Mouse (Mus musculus): ENCODE results near the gene Kirrel2. TPM values are rescaled to one million over a fixed set of nuclear protein-coding genes. Genes with fewer than 3 reads are reported as not detected.
A peak's percentile ranks its signal among the peaks of the same experiment; 100 is the strongest.
"Not testable (repeated sequence)": the region's sequence is repeated elsewhere in the genome, so short reads cannot be mapped to it uniquely, and the experiment has no call there.

Kirrel2 gene
- polyA plus RNA-seq, 1 experiment = 0.18 TPM

DNA sequence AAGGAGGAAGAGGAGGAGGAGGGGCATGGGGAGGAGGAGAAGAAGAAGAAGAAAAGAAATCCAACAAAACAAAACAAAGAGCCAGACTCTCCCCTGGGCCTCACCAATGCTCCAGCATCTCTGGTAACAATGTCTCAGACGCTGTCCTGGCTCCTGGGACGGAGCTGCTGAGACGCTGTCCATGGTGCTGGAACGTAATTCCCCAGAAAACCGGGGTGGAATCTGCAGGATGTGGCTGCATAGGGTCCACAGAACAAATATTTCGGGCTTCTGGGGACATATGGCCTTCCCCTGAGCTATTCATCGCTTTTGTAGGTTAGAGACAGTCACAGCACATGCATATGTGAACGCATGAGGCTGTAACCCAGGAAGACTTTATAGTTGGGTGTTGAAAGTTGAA, 26.8 kb upstream of the Kirrel2 start:
- WGBS = 12% methylated on average over 8 of the region's 8 CpGs
- no peak overlapping the region for H3K27ac ChIP-seq (ENCODE audit: insufficient read depth, low read depth, low read length)
- no peaks in the 10 kb centered on the region for H3K4me1 ChIP-seq (ENCODE audit: control insufficient read depth, insufficient read depth, insufficient read length, low read length)
- no peaks in the 10 kb centered on the region for H3K27me3 ChIP-seq (ENCODE audit: control insufficient read depth, insufficient read depth, low read length)
- TF ChIP-seq CTCF (IDR thresholded peaks at IDR 0.05; ENCODE audit: extremely low read depth, insufficient read length, insufficient replicate concordance, low read depth, low read length) (no peak), POLR2A (IDR thresholded peaks at IDR 0.05; ENCODE audit: low read depth, low read length) (no peak)
- no peak overlapping the region for H3K4me3 ChIP-seq (ENCODE audit: low read depth, low read length)
- H3K36me3 ChIP-seq (ENCODE audit: control insufficient read depth, insufficient read depth, low read length) = no peaks in the 10 kb centered on the region

DNA sequence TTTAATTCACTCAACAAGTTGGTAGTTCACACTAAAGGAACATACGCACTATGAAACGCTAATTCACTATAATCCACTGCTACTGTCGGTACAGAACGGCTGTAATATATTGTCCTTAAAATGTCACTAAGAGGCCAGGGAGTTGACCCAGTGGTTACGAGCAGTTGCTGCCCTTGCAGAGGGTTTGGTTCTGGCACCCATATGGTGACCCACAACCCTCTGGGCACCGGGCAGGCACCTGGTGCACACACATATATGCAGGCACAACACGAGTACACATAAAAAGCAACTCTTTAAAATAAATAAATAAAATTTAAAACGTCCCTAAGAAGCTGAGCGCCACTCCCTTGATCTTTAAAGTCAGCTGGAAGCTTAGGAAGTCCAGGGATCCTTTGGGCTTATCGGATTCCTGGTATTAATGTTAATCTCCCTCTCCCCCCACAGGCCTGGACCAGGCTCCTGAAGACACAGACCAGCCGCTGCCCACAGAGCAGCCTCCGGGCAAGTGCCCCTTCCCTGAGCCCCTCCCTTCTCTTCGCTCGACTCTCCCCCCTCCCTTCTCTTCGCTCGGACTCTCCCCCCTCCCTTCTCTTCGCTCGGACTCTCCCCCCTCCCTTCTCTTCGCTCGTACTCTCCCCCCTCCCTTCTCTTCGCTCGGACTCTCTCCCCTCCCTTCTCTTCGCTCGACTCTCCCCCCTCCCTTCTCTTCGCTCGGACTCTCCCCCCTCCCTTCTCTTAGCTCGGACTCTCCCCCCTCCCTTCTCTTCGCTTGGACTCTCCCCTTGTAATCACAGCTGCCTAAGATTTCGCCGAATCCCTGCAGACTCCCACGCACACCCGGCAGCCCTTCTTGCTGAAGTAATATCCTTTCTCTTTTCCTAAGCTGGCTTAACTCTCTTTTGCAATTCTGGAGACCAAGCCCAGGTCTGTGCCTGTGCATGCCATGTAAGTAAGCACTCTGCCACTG, 20.2 kb upstream of the Kirrel2 start:
- Histone ChIP-seq H3K36me3 (ENCODE audit: control insufficient read depth, insufficient read depth, low read length) (no peaks in the 10 kb centered on the region), H3K27ac (ENCODE audit: insufficient read depth, low read depth, low read length) (no peak overlapping the region), H3K4me1 (ENCODE audit: control insufficient read depth, insufficient read depth, insufficient read length, low read length) (peaks cover 12% of the 10 kb centered on the region), H3K4me3 (ENCODE audit: low read depth, low read length) (no peak overlapping the region), H3K27me3 (ENCODE audit: control insufficient read depth, insufficient read depth, low read length) (no peaks in the 10 kb centered on the region)
- TF ChIP-seq CTCF (IDR thresholded peaks at IDR 0.05; ENCODE audit: extremely low read depth, insufficient read length, insufficient replicate concordance, low read depth, low read length) (no peak), POLR2A (IDR thresholded peaks at IDR 0.05; ENCODE audit: low read depth, low read length) (no peak)
- WGBS = 16% methylated on average over 30 of the region's 32 CpGs

DNA sequence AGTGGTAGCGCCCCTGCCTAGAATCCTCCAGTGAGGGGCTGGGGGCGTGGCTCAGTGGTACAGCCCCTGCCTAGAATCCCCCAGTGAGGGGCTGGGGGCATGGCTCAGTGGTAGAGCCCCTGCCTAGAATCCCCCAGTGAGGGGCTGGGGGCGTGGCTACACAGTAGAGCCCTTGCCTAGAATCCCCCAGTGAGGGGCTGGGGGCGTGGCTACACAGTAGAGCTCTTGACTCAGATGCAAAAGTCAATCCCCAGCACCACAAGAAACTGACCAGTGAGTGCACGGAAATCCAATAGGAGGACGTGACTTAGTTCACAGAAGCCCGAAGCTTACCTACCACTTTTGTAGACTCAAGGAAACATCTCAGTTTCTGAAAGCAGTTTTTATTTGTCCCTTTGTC, 18.6 kb upstream of the Kirrel2 start:
- H3K36me3 ChIP-seq (ENCODE audit: control insufficient read depth, insufficient read depth, low read length); H3K27ac ChIP-seq (ENCODE audit: insufficient read depth, low read depth, low read length); H3K4me3 ChIP-seq (ENCODE audit: low read depth, low read length); H3K27me3 ChIP-seq (ENCODE audit: control insufficient read depth, insufficient read depth, low read length): not testable (repeated sequence)
- WGBS = 85% methylated on average over 6 of the region's 7 CpGs
- H3K4me1 ChIP-seq (ENCODE audit: control insufficient read depth, insufficient read depth, insufficient read length, low read length) = peaks cover 12% of the 10 kb centered on the region

DNA sequence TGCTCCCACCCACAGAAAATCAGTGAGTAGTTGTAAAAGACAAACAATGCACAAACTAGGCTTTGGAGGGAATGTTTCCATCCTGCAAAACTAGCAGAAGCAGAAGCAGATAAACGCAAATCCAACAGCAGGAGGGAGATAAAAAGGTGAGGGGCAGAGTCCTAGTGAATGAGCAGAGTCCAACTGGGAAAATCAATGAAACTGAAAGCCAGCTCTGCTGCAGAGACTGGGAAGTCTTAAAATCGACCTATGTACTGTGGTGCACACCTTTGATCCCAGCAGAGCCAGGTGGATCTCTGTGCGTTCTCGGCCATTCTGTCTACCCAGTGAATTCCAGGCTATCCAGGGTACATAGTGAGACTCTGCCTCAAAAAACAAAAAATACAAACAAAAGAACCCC, 17.5 kb upstream of the Kirrel2 start:
- Histone ChIP-seq H3K36me3 (ENCODE audit: control insufficient read depth, insufficient read depth, low read length) (no peaks in the 10 kb centered on the region), H3K27me3 (ENCODE audit: control insufficient read depth, insufficient read depth, low read length) (no peaks in the 10 kb centered on the region), H3K4me1 (ENCODE audit: control insufficient read depth, insufficient read depth, insufficient read length, low read length) (peaks cover 12% of the 10 kb centered on the region), H3K4me3 (ENCODE audit: low read depth, low read length) (no peak overlapping the region), H3K27ac (ENCODE audit: insufficient read depth, low read depth, low read length) (peak overlapping the region; percentile 76)
- no peak for TF ChIP-seq POLR2A (IDR thresholded peaks at IDR 0.05; ENCODE audit: low read depth, low read length)
- no peak for TF ChIP-seq CTCF (IDR thresholded peaks at IDR 0.05; ENCODE audit: extremely low read depth, insufficient read length, insufficient replicate concordance, low read depth, low read length)
- 29% methylated on average over 4 of the region's 4 CpGs for WGBS

DNA sequence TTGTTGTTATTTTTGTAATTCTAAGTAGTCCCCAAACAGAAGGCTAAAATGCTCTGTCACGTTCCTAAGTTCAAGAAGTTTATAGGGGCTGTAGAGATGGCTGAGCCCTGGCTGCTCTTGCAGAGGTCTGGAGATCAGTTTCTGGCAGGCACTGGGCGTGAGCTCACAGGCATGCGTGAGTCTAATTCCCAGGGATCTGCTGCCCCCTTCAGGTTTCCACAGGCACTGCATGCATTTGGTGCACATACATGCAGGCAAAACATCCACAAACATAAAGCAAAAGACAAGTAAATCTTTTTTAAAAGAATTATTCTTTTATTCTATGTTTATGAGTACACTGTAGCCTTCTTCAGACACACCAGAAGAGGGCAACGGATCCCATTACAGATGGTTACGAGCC, 14.9 kb upstream of the Kirrel2 start:
- H3K36me3 ChIP-seq (ENCODE audit: control insufficient read depth, insufficient read depth, low read length) = no peaks in the 10 kb centered on the region
- H3K27ac ChIP-seq (ENCODE audit: insufficient read depth, low read depth, low read length) = no peak overlapping the region
- peaks cover 4% of the 10 kb centered on the region for H3K27me3 ChIP-seq (ENCODE audit: control insufficient read depth, insufficient read depth, low read length)
- TF ChIP-seq POLR2A (IDR thresholded peaks at IDR 0.05; ENCODE audit: low read depth, low read length) (no peak), CTCF (IDR thresholded peaks at IDR 0.05; ENCODE audit: extremely low read depth, insufficient read length, insufficient replicate concordance, low read depth, low read length) (peak; percentile 58; the same call in 1 of the 2 replicates)
- 58% methylated on average over 5 of the region's 5 CpGs for WGBS
- H3K4me1 ChIP-seq (ENCODE audit: control insufficient read depth, insufficient read depth, insufficient read length, low read length) = peaks cover 12% of the 10 kb centered on the region
- H3K4me3 ChIP-seq (ENCODE audit: low read depth, low read length) = no peak overlapping the region

DNA sequence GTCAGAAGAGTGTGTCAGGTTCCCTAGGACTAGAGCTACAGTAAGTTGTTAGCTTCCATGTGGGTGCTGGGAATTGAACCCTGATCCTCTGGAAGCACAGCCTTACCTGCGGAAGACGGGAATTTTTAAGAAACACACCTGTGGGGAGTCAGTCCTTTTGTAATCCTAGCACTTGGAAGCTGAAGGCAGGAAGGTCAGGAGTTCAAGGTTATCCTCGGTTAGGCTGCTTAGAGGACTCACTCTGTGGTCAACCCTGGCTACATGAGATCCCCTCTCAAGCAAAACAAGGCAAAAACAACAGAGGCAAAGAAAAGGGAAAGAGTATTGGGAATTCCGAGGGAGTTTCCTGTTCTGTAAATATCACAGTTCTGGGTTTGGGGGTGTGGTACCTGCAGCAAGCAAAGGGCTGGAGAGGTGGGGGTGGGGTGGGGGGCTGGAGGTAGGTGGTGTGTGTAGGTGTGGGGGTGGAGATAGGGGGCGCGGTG, 7.4 kb upstream of the Kirrel2 start:
- 21% methylated on average over 6 of the region's 6 CpGs for WGBS
- Histone ChIP-seq H3K27me3 (ENCODE audit: control insufficient read depth, insufficient read depth, low read length) (peaks cover 39% of the 10 kb centered on the region), H3K4me1 (ENCODE audit: control insufficient read depth, insufficient read depth, insufficient read length, low read length) (no peaks in the 10 kb centered on the region), H3K27ac (ENCODE audit: insufficient read depth, low read depth, low read length) (no peak overlapping the region), H3K4me3 (ENCODE audit: low read depth, low read length) (no peak overlapping the region), H3K36me3 (ENCODE audit: control insufficient read depth, insufficient read depth, low read length) (no peaks in the 10 kb centered on the region)
- TF ChIP-seq CTCF (IDR thresholded peaks at IDR 0.05; ENCODE audit: extremely low read depth, insufficient read length, insufficient replicate concordance, low read depth, low read length) (no peak), POLR2A (IDR thresholded peaks at IDR 0.05; ENCODE audit: low read depth, low read length) (no peak)

DNA sequence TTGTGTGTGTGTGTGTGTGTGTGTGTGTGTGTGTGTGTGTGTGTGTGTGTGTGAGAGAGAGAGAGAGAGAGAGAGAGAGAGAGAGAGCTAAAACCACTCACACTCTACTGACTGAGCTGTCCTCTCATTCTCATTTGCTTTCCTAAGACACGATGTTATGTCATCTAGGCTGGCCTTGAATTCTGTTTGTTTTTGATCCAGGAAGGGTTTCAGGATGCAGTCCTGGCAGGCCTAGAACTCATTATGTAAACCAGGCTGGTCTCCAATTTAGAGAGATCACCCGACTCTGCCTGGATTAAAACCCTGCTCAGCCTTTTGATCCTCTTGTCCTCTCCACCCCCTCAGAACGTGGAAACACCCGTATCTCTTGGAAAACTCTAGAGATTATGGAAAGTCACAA, 6.5 kb upstream of the Kirrel2 start:
- Histone ChIP-seq H3K27me3 (ENCODE audit: control insufficient read depth, insufficient read depth, low read length) (peaks cover 46% of the 10 kb centered on the region), H3K4me3 (ENCODE audit: low read depth, low read length) (no peak overlapping the region), H3K27ac (ENCODE audit: insufficient read depth, low read depth, low read length) (no peak overlapping the region), H3K36me3 (ENCODE audit: control insufficient read depth, insufficient read depth, low read length) (no peaks in the 10 kb centered on the region), H3K4me1 (ENCODE audit: control insufficient read depth, insufficient read depth, insufficient read length, low read length) (no peaks in the 10 kb centered on the region)
- TF ChIP-seq POLR2A (IDR thresholded peaks at IDR 0.05; ENCODE audit: low read depth, low read length) = no peak
- TF ChIP-seq CTCF (IDR thresholded peaks at IDR 0.05; ENCODE audit: extremely low read depth, insufficient read length, insufficient replicate concordance, low read depth, low read length) = no peak
- 22% methylated on average over 4 of the region's 4 CpGs for WGBS
